Mouse (Mus musculus) adipocyte (in vitro differentiated cells): ENCODE measurements around the gene Ube2h.
"Not testable (repeated sequence)": the region's sequence is repeated elsewhere in the genome, so short reads cannot be mapped to it uniquely, and the experiment has no call there.

Source experiments
- DNase-seq: peaks from one replicate; pipeline ENCODE4 v3.0.0-alpha.2; 2016; ENCODE audit warnings: low spot score

Ube2h gene

GRCm38 (mm10) chr6:30245397-30245796 lies 58.9 kb downstream of the Ube2h start:
- DNase-seq: no peak

- no peak for DNase-seq
Measured at GRCm38 (mm10) chr6:30243347-30244007, 60.9 kb downstream of the Ube2h start.

- no peak for DNase-seq
Measured at GRCm38 (mm10) chr6:30242928-30243327, 61.4 kb downstream of the Ube2h start.

GRCm38 (mm10) chr6:30240105-30240504 lies 64.2 kb downstream of the Ube2h start:
- DNase-seq: no peak

- no peak for DNase-seq
Measured at GRCm38 (mm10) chr6:30239207-30239606, 65.1 kb downstream of the Ube2h start.

- no peak for DNase-seq
Measured at GRCm38 (mm10) chr6:30238079-30238478, 66.3 kb downstream of the Ube2h start.

- no peak for DNase-seq
Measured at GRCm38 (mm10) chr6:30236564-30236963, 67.8 kb downstream of the Ube2h start.

GRCm38 (mm10) chr6:30231758-30232293 lies 72.5 kb downstream of the Ube2h start:
- DNase-seq: no peak

GRCm38 (mm10) chr6:30230246-30230645 lies 74.1 kb downstream of the Ube2h start:
- no peak for DNase-seq

GRCm38 (mm10) chr6:30228921-30229320 lies 75.4 kb downstream of the Ube2h start:
- no peak for DNase-seq

- DNase-seq: no peak
Measured at GRCm38 (mm10) chr6:30228353-30228752, 76.0 kb downstream of the Ube2h start.

GRCm38 (mm10) chr6:30226971-30227700 lies 77.2 kb downstream of the Ube2h start:
- no peak for DNase-seq

- no peak for DNase-seq
Measured at GRCm38 (mm10) chr6:30224693-30225092, 79.6 kb downstream of the Ube2h start.

- DNase-seq: no peak
Measured at GRCm38 (mm10) chr6:30222321-30222720, 82.0 kb downstream of the Ube2h start.

GRCm38 (mm10) chr6:30217581-30217980 lies 86.8 kb downstream of the Ube2h start:
- DNase-seq: no peak

GRCm38 (mm10) chr6:30212468-30212867 lies 91.9 kb downstream of the Ube2h start:
- DNase-seq: no peak

- peak; percentile 36 for DNase-seq
Measured at GRCm38 (mm10) chr6:30211641-30212455, 92.5 kb downstream of the Ube2h start.

GRCm38 (mm10) chr6:30210788-30211187 lies 93.6 kb downstream of the Ube2h start:
- DNase-seq: peak; percentile 93

- peak; percentile 44 for DNase-seq
Measured at GRCm38 (mm10) chr6:30208844-30209243, 95.5 kb downstream of the Ube2h start.

GRCm38 (mm10) chr6:30205587-30206202 lies 98.6 kb downstream of the Ube2h start:
- DNase-seq: peak; percentile 57

GRCm38 (mm10) chr6:30205180-30205538 lies 99.2 kb downstream of the Ube2h start:
- not testable (repeated sequence) for DNase-seq
